Mouse (Mus musculus) heart, embryonic 16.5 days (tissue): Measurements from ENCODE around the gene Ankrd11. TPM values are rescaled to one million over a fixed set of nuclear protein-coding genes. Genes with fewer than 3 reads are reported as not detected.
A peak's percentile ranks its signal among the peaks of the same experiment; 100 is the strongest.

Source experiments
- ATAC-seq: fragments of 200-750 bp; cut with Nextera tagmentation; replicated peaks from 2 replicates; pipeline ENCODE4 v1.8.0; 2017; ENCODE audit warnings: moderate number of reproducible peaks; ENCODE audit not compliant: insufficient read depth, low FRiP score; ENCODE audit errors: extremely low read depth
- H3K27ac ChIP-seq: fragments of 300-500 bp; sonication (generic); 2 replicates; pipeline ENCODE4 v1.5.1; 2014; ENCODE audit warnings: mild to moderate bottlenecking, low read length, control low read depth, moderate library complexity
- H3K27me3 ChIP-seq: fragments of 300-500 bp; sonication (generic); 2 replicates; pipeline ENCODE4 v1.6.1; 2014; ENCODE audit warnings: low read length, mixed read lengths; ENCODE audit not compliant: control insufficient read depth, insufficient read depth
- H3K36me3 ChIP-seq: fragments of 300-500 bp; sonication (generic); 2 replicates; pipeline ENCODE4 v1.6.1; 2014; ENCODE audit not compliant: control insufficient read depth, insufficient read depth
- H3K4me1 ChIP-seq: fragments of 300-500 bp; sonication (generic); 2 replicates; pipeline ENCODE4 v1.6.1; 2014; ENCODE audit warnings: low read length, mixed read lengths; ENCODE audit not compliant: control insufficient read depth, insufficient read depth
- H3K4me2 ChIP-seq: fragments of 300-500 bp; sonication (generic); 2 replicates; pipeline ENCODE4 v1.6.1; 2014; ENCODE audit warnings: low read depth, mild to moderate bottlenecking, control low read depth, low read length
- H3K4me3 ChIP-seq: fragments of 300-500 bp; sonication (generic); 2 replicates; pipeline ENCODE4 v1.5.1; 2014; ENCODE audit warnings: mild to moderate bottlenecking, control low read depth, low read length
- H3K9ac ChIP-seq: fragments of 300-500 bp; sonication (generic); 2 replicates; pipeline ENCODE4 v1.6.1; 2014; ENCODE audit warnings: low read length, control low read depth
- H3K9me3 ChIP-seq: fragments of 300-500 bp; sonication (generic); replicated peaks from 2 replicates; pipeline ENCODE4 v1.6.1; 2016; ENCODE audit warnings: low read length; ENCODE audit not compliant: control insufficient read depth
- WGBS: fragments of 180-500 bp; shearing (Covaris S2); extraction: QIAGEN DNeasy Blood & Tissue Kit; methylation state at CpG from one replicate; pipeline ENCODE4 v1.1.7; 2014; 5-methylcytosine and 5-hydroxymethylcytosine counted together
- polyA plus RNA-seq: library from polyadenylated mRNA; unstranded; fragments of >200 nt; fragmentation: Nextera tagmentation; extraction: Ambion mirVana; gene quantifications from 2 replicates; pipeline ENCODE4 v1.2.1, GENCODE M21; 2015

Gene Ankrd11
- polyA plus RNA-seq, 1 experiment from 2014 or later, result 17.6 TPM

DNA sequence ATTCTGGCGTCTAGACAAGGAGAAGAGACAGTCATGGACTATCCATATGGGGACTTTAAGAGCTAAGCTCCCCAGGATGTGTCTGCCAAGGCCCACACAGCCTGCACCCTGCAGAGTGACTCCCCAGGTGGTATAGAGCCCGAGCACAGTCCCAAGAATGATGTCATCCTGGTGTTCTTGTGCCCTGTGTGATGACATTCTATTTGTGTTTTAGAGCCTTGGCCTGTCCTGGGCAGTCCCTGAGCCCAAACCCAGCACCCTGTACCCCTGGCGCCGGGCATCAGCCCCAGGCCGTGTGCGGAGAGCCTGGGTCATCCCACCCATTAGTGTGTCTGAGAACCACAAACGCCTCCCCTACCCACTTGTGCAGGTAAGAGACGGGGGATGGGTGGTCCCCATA, 185.8 kb downstream of the Ankrd11 start:
- WGBS, result 80% methylated on average over 8 of the region's 8 CpGs
- Histone ChIP-seq H3K4me2 (no peak overlapping the region), H3K27me3 (no peaks in the 10 kb centered on the region; the same call in 1 of the 2 replicates), H3K27ac (no peak overlapping the region), H3K9ac (no peak overlapping the region), H3K36me3 (no peaks in the 10 kb centered on the region), H3K4me1 (peaks cover 5% of the 10 kb centered on the region; the same call in 1 of the 2 replicates), H3K9me3 (no peaks in the 10 kb centered on the region), H3K4me3 (no peak overlapping the region)
- no peak for ATAC-seq

DNA sequence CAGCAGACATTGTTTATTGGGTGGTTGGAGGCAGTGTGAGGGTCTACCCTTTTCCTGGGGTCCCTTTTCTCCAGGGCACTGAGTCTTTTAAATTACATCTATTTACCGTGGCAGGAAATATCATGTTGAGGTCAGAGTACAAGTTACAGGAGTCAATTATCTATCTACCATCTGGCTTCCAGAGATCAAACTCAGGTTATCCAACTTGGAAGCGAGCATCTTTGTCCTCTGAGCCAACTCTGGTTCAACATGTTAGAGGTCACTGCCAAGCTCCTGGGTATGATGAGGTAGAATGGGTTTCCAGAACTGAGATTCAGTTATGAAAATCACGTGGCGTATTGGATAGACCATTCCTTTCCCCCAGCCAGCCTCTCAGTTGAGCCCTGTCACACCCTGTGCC, 187.0 kb downstream of the Ankrd11 start:
- no peak for ATAC-seq
- Histone ChIP-seq H3K27me3 (no peaks in the 10 kb centered on the region; the same call in 1 of the 2 replicates), H3K27ac (no peak overlapping the region), H3K4me1 (peaks cover 5% of the 10 kb centered on the region; the same call in 1 of the 2 replicates), H3K36me3 (no peaks in the 10 kb centered on the region), H3K4me2 (no peak overlapping the region), H3K9ac (no peak overlapping the region), H3K9me3 (no peaks in the 10 kb centered on the region), H3K4me3 (no peak overlapping the region)
- WGBS, result 72% methylated on average over 4 of the region's 4 CpGs

- Histone ChIP-seq H3K4me2 (no peak overlapping the region), H3K36me3 (no peaks in the 10 kb centered on the region), H3K9me3 (no peaks in the 10 kb centered on the region), H3K27me3 (no peaks in the 10 kb centered on the region; the same call in 1 of the 2 replicates), H3K4me3 (no peak overlapping the region), H3K4me1 (peaks cover 5% of the 10 kb centered on the region; the same call in 1 of the 2 replicates), H3K27ac (no peak overlapping the region), H3K9ac (no peak overlapping the region)
- ATAC-seq, result no peak
- 69% methylated on average over 7 of the region's 7 CpGs for WGBS
Observed at GRCm38 (mm10) chr8:122854388-122854787, 187.7 kb downstream of the Ankrd11 start.

DNA sequence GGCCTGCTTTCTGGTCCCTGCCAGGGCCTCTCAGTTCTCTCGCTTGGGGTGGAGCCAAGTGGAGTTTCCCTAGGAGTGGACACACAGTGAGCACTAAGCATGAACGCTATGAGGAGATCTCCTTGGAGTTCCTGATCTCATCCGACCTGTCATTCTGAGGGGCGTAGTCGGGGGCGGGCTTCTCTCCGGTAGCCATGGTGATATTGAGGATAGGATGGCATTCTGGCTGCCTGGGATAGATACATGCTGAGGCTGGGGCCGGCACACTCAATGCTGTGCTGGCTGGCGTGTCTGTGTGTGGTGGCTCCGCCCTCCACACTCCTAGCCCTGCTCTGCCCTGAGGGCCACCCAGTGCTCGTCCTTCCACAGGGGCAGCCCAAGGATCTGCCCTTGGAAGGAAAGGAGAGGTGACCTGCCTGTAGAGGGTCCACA, 188.7 kb downstream of the Ankrd11 start:
- H3K4me1 ChIP-seq, result peaks cover 6% of the 10 kb centered on the region
- no peak overlapping the region for H3K9ac ChIP-seq
- H3K27ac ChIP-seq, result no peak overlapping the region
- peaks cover 2% of the 10 kb centered on the region; the same call in 1 of the 2 replicates for H3K27me3 ChIP-seq
- ATAC-seq, result no peak
- H3K4me3 ChIP-seq, result no peak overlapping the region
- peak overlapping the region; percentile 10; the same call in 1 of the 2 replicates for H3K4me2 ChIP-seq
- WGBS, result 34% methylated on average over 11 of the region's 11 CpGs
- H3K9me3 ChIP-seq, result no peaks in the 10 kb centered on the region
- no peaks in the 10 kb centered on the region for H3K36me3 ChIP-seq

GRCm38 (mm10) chr8:122852546-122852905, 189.6 kb downstream of the Ankrd11 start:
- H3K36me3 ChIP-seq, result no peaks in the 10 kb centered on the region
- H3K4me2 ChIP-seq, result no peak overlapping the region
- ATAC-seq, result no peak
- peaks cover 2% of the 10 kb centered on the region; the same call in 1 of the 2 replicates for H3K27me3 ChIP-seq
- H3K27ac ChIP-seq, result no peak overlapping the region
- H3K4me1 ChIP-seq, result peaks cover 10% of the 10 kb centered on the region
- no peak overlapping the region for H3K9ac ChIP-seq
- H3K9me3 ChIP-seq, result no peaks in the 10 kb centered on the region
- 64% methylated on average over 1 of the region's 1 CpGs for WGBS
- H3K4me3 ChIP-seq, result no peak overlapping the region

- Histone ChIP-seq H3K9me3 (no peaks in the 10 kb centered on the region), H3K4me3 (no peak overlapping the region), H3K9ac (no peak overlapping the region), H3K36me3 (no peaks in the 10 kb centered on the region), H3K27me3 (peaks cover 2% of the 10 kb centered on the region; the same call in 1 of the 2 replicates), H3K4me1 (peaks cover 10% of the 10 kb centered on the region), H3K27ac (no peak overlapping the region), H3K4me2 (no peak overlapping the region)
- no peak for ATAC-seq
- 81% methylated on average over 12 of the region's 12 CpGs for WGBS
Observed at GRCm38 (mm10) chr8:122851692-122852545, 190.2 kb downstream of the Ankrd11 start.

GRCm38 (mm10) chr8:122850641-122851240, 191.3 kb downstream of the Ankrd11 start:
- Histone ChIP-seq H3K4me2 (no peak overlapping the region), H3K4me1 (peaks cover 14% of the 10 kb centered on the region), H3K9me3 (no peaks in the 10 kb centered on the region), H3K27ac (no peak overlapping the region), H3K9ac (no peak overlapping the region), H3K27me3 (peaks cover 2% of the 10 kb centered on the region; the same call in 1 of the 2 replicates), H3K4me3 (no peak overlapping the region), H3K36me3 (no peaks in the 10 kb centered on the region)
- no peak for ATAC-seq
- WGBS, result 56% methylated on average over 3 of the region's 3 CpGs

GRCm38 (mm10) chr8:122849152-122849910, 192.7 kb downstream of the Ankrd11 start:
- H3K27me3 ChIP-seq, result peaks cover 2% of the 10 kb centered on the region; the same call in 1 of the 2 replicates
- WGBS, result 75% methylated on average over 9 of the region's 11 CpGs

More at GRCm38 (mm10) chr8:122849152-122849910, 192.7 kb downstream of the Ankrd11 start:
- Histone ChIP-seq H3K4me3 (no peak overlapping the region), H3K4me2 (no peak overlapping the region), H3K36me3 (no peaks in the 10 kb centered on the region), H3K27ac (no peak overlapping the region), H3K9me3 (no peaks in the 10 kb centered on the region), H3K4me1 (peaks cover 18% of the 10 kb centered on the region), H3K9ac (no peak overlapping the region)
- ATAC-seq, result no peak
